Mouse (Mus musculus): ENCODE results near the gene Cd82. TPM values are rescaled to one million over a fixed set of nuclear protein-coding genes. Genes with fewer than 3 reads are reported as not detected.

Cd82 gene
- polyA plus RNA-seq (2012), result 47.4 and 48.2 TPM in 2 replicates

DNA sequence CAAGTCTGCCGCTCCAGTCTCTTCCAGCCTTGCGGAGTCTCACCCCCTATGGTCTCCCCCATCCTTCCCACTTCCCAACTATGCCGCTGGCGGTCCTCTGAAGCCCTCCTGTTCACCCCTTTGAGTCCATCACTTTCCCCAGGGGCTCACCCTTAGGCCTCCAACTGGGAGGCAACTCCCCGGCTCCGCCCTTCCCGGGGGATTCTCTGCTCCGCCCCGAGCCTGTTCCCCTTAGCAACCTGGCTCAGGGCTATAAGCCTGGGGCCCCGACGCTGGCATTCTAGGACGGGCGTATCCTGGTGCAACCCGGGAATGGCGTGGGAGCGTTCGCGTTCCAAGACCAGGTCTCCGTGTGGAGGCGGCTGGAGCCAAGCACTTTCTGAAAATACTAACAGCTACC, at the start of gene Cd82:
TSS of gene Cd82 (minus strand) at position 381 of the 400 bp plus-strand sequence.

Other genes starting within 250 kb of the Cd82 start
- 0.06 and 0.27 TPM in 2 replicates for gene Tspan18, start 128.6 kb downstream of the Cd82 start, polyA plus RNA-seq (2012)
- gene Gm10803, start 97.4 kb upstream of the Cd82 start, polyA plus RNA-seq (2012), result not detected in 2 replicates
- not detected in 2 replicates for gene Alx4, start 179.2 kb upstream of the Cd82 start, polyA plus RNA-seq (2012)

Data from megakaryocyte-erythroid progenitor cell, adult 5 weeks (primary cell).